Mouse (Mus musculus): ENCODE results near the gene Kat8.

The Kat8 gene

GRCm38 (mm10) chr7:127898179-127898956 lies 13.9 kb upstream of the Kat8 start:
- DNase-seq = peak; percentile 57

GRCm38 (mm10) chr7:127899997-127900396 lies 12.3 kb upstream of the Kat8 start:
- DNase-seq = no peak

GRCm38 (mm10) chr7:127901772-127902171 lies 10.5 kb upstream of the Kat8 start:
- no peak for DNase-seq

GRCm38 (mm10) chr7:127903971-127904796 lies 8.1 kb upstream of the Kat8 start, which contains the start of gene Bckdk:
Gene Bckdk, plus strand, starts transcription at chr7:127904082.
- peak; percentile 76 for DNase-seq

GRCm38 (mm10) chr7:127907939-127908338 lies 4.4 kb upstream of the Kat8 start:
- no peak for DNase-seq

- DNase-seq = no peak
These were observed 3.7 kb upstream of the Kat8 start for GRCm38 (mm10) chr7:127908656-127909055.

GRCm38 (mm10) chr7:127912938-127913337 lies 622 bp downstream of the Kat8 start:
- DNase-seq = no peak

GRCm38 (mm10) chr7:127915293-127915692 lies 3.0 kb downstream of the Kat8 start:
- no peak for DNase-seq

GRCm38 (mm10) chr7:127918203-127918602 lies 5.9 kb downstream of the Kat8 start:
- DNase-seq = peak; percentile 78

- peak; percentile 33 for DNase-seq
These were observed 7.0 kb downstream of the Kat8 start for GRCm38 (mm10) chr7:127919290-127919689.

- peak; percentile 37 for DNase-seq
These were observed 9.2 kb downstream of the Kat8 start for GRCm38 (mm10) chr7:127921516-127921915.

GRCm38 (mm10) chr7:127922451-127923275 lies 10.3 kb downstream of the Kat8 start:
- no peak for DNase-seq

GRCm38 (mm10) chr7:127923714-127924113 lies 11.4 kb downstream of the Kat8 start:
- DNase-seq = no peak

- DNase-seq = no peak
These were observed 12.9 kb downstream of the Kat8 start for GRCm38 (mm10) chr7:127925252-127925651.

- no peak for DNase-seq
These were observed 13.8 kb downstream of the Kat8 start for GRCm38 (mm10) chr7:127926066-127926465.

GRCm38 (mm10) chr7:127926846-127927245 lies 14.5 kb downstream of the Kat8 start:
- no peak for DNase-seq

GRCm38 (mm10) chr7:127927726-127928125 lies 15.4 kb downstream of the Kat8 start:
- DNase-seq = no peak

- no peak for DNase-seq
These were observed 16.3 kb downstream of the Kat8 start for GRCm38 (mm10) chr7:127928596-127928995.

GRCm38 (mm10) chr7:127929923-127930322 lies 17.6 kb downstream of the Kat8 start, which contains the start of gene Prss8:
Gene Prss8, minus strand, starts transcription at chr7:127930104.
- no peak for DNase-seq

GRCm38 (mm10) chr7:127930636-127931035 lies 18.3 kb downstream of the Kat8 start:
- DNase-seq = no peak

GRCm38 (mm10) chr7:127931351-127932135 lies 19.2 kb downstream of the Kat8 start:
- DNase-seq = no peak

Measured in thymus, postnatal 25 days (tissue).